Mouse (Mus musculus) hindbrain, embryonic 10.5 days (tissue): ENCODE data around the gene Gm20538. TPM values are rescaled to one million over a fixed set of nuclear protein-coding genes. Genes with fewer than 3 reads are reported as not detected.

Source experiments
- DNase-seq: peaks from one replicate; pipeline ENCODE4 v3.0.0-alpha.2; 2017; ENCODE audit warnings: low spot score
- H3K27ac ChIP-seq: fragments of 300-500 bp; sonication (generic); 2 replicates; pipeline ENCODE4 v1.5.1; 2016; ENCODE audit warnings: mild to moderate bottlenecking, moderate library complexity
- H3K27me3 ChIP-seq: fragments of 300-500 bp; sonication (generic); 2 replicates; pipeline ENCODE4 v1.6.1; 2016; ENCODE audit warnings: mild to moderate bottlenecking; ENCODE audit not compliant: poor library complexity, insufficient read depth, severe bottlenecking
- H3K36me3 ChIP-seq: fragments of 300-500 bp; sonication (generic); 2 replicates; pipeline ENCODE4 v1.6.1; 2016; ENCODE audit warnings: mild to moderate bottlenecking, moderate library complexity
- H3K4me1 ChIP-seq: fragments of 300-500 bp; sonication (generic); replicated peaks from 2 replicates; pipeline ENCODE4 v1.6.1; 2016; ENCODE audit warnings: mild to moderate bottlenecking
- H3K4me3 ChIP-seq: fragments of 300-500 bp; sonication (generic); 2 replicates; pipeline ENCODE4 v1.5.1; 2016; ENCODE audit warnings: mild to moderate bottlenecking, moderate library complexity
- H3K9me3 ChIP-seq: fragments of 300-500 bp; sonication (generic); 2 replicates; pipeline ENCODE4 v1.6.1; 2016; ENCODE audit warnings: mild to moderate bottlenecking, moderate library complexity
- WGBS: fragments of 180-500 bp; shearing (Covaris S2); methylation state at CpG from one replicate; pipeline ENCODE4 v1.1.7; 2016; 5-methylcytosine and 5-hydroxymethylcytosine counted together
- polyA plus RNA-seq: library from polyadenylated mRNA; unstranded; fragments of >200 nt; fragmentation: Nextera tagmentation; extraction: Ambion mirVana; gene quantifications from 2 replicates; pipeline ENCODE4 v1.2.1, GENCODE M21; 2016

Gm20538 gene
- polyA plus RNA-seq, 1 experiment from 2014 or later = not detected

- Histone ChIP-seq H3K4me1 (peaks cover 51% of the 10 kb centered on the region), H3K9me3 (no peaks in the 10 kb centered on the region), H3K27me3 (peaks cover 98% of the 10 kb centered on the region), H3K36me3 (no peaks in the 10 kb centered on the region), H3K27ac (no peak overlapping the region), H3K4me3 (no peak overlapping the region)
- 45% methylated on average over 12 of the region's 12 CpGs for WGBS
- DNase-seq = peak; percentile 24
Measured at GRCm38 (mm10) chr19:44517996-44518768, 34.4 kb downstream of the Gm20538 start.

- no peaks in the 10 kb centered on the region for H3K9me3 ChIP-seq
- WGBS = 27% methylated on average over 6 of the region's 6 CpGs
- no peak overlapping the region for H3K4me3 ChIP-seq
- peak overlapping the region; percentile 62 for H3K27ac ChIP-seq
- H3K36me3 ChIP-seq = no peaks in the 10 kb centered on the region
- DNase-seq = no peak
- peaks cover 100% of the 10 kb centered on the region for H3K27me3 ChIP-seq
- peaks cover 74% of the 10 kb centered on the region for H3K4me1 ChIP-seq
Measured at GRCm38 (mm10) chr19:44515769-44516168, 36.9 kb downstream of the Gm20538 start.

- H3K4me3 ChIP-seq = peak overlapping the region; percentile 12
- peaks cover 84% of the 10 kb centered on the region for H3K4me1 ChIP-seq
- DNase-seq = peak; percentile 64
- 3% methylated on average over 14 of the region's 14 CpGs for WGBS
- no peaks in the 10 kb centered on the region for H3K36me3 ChIP-seq
- no peaks in the 10 kb centered on the region for H3K9me3 ChIP-seq
- H3K27ac ChIP-seq = peak overlapping the region; percentile 62
- peaks cover 100% of the 10 kb centered on the region for H3K27me3 ChIP-seq
Measured at GRCm38 (mm10) chr19:44514521-44515451, 37.8 kb downstream of the Gm20538 start.

GRCm38 (mm10) chr19:44513921-44514482 is 38.6 kb downstream of the Gm20538 start:
- H3K27ac ChIP-seq = peak overlapping the region; percentile 19; the same call in 1 of the 2 replicates
- WGBS = 14% methylated on average over 7 of the region's 7 CpGs
- peaks cover 100% of the 10 kb centered on the region for H3K27me3 ChIP-seq
- no peak for DNase-seq
- H3K36me3 ChIP-seq = no peaks in the 10 kb centered on the region
- peak overlapping the region; percentile 12 for H3K4me3 ChIP-seq
- H3K9me3 ChIP-seq = no peaks in the 10 kb centered on the region
- peaks cover 85% of the 10 kb centered on the region for H3K4me1 ChIP-seq

- DNase-seq = peak; percentile 36
- H3K27ac ChIP-seq = 0 out of 2 replicates have a peak overlapping the region, but pooled peaks have one; percentile 6
- peaks cover 100% of the 10 kb centered on the region for H3K27me3 ChIP-seq
- H3K4me1 ChIP-seq = peaks cover 79% of the 10 kb centered on the region
- H3K9me3 ChIP-seq = no peaks in the 10 kb centered on the region
- H3K36me3 ChIP-seq = no peaks in the 10 kb centered on the region
- WGBS = 8% methylated on average over 11 of the region's 11 CpGs
- no peak overlapping the region for H3K4me3 ChIP-seq
Measured at GRCm38 (mm10) chr19:44513054-44513833, 39.4 kb downstream of the Gm20538 start.

- no peak overlapping the region for H3K27ac ChIP-seq
- H3K27me3 ChIP-seq = peaks cover 100% of the 10 kb centered on the region
- 17% methylated on average over 5 of the region's 5 CpGs for WGBS
- no peaks in the 10 kb centered on the region for H3K9me3 ChIP-seq
- H3K4me1 ChIP-seq = peaks cover 75% of the 10 kb centered on the region
- H3K36me3 ChIP-seq = no peaks in the 10 kb centered on the region
- H3K4me3 ChIP-seq = no peak overlapping the region
- no peak for DNase-seq
Measured at GRCm38 (mm10) chr19:44512601-44513000, 40.0 kb downstream of the Gm20538 start.

- peak overlapping the region; percentile 53 for H3K27ac ChIP-seq
- WGBS = under 1% methylated on average over 66 of the region's 66 CpGs
- H3K36me3 ChIP-seq = no peaks in the 10 kb centered on the region
- peak overlapping the region; percentile 55 for H3K4me3 ChIP-seq
- H3K27me3 ChIP-seq = peaks cover 100% of the 10 kb centered on the region
- H3K9me3 ChIP-seq = no peaks in the 10 kb centered on the region
- DNase-seq = peak; percentile 73
- H3K4me1 ChIP-seq = peaks cover 68% of the 10 kb centered on the region
Measured at GRCm38 (mm10) chr19:44511451-44512231, 41.0 kb downstream of the Gm20538 start.

GRCm38 (mm10) chr19:44510534-44511175 is 42.0 kb downstream of the Gm20538 start:
- H3K36me3 ChIP-seq = no peaks in the 10 kb centered on the region
- H3K4me3 ChIP-seq = peak overlapping the region; percentile 55
- peak; percentile 13 for DNase-seq
- no peaks in the 10 kb centered on the region for H3K9me3 ChIP-seq
- peaks cover 100% of the 10 kb centered on the region for H3K27me3 ChIP-seq
- H3K27ac ChIP-seq = no peak overlapping the region
- peaks cover 63% of the 10 kb centered on the region for H3K4me1 ChIP-seq
- 4% methylated on average over 12 of the region's 12 CpGs for WGBS

- WGBS = 81% methylated on average over 4 of the region's 4 CpGs
- Histone ChIP-seq H3K9me3 (no peaks in the 10 kb centered on the region), H3K36me3 (no peaks in the 10 kb centered on the region), H3K4me3 (no peak overlapping the region), H3K4me1 (peaks cover 7% of the 10 kb centered on the region; the same call in 1 of the 2 replicates), H3K27me3 (peaks cover 100% of the 10 kb centered on the region), H3K27ac (no peak overlapping the region)
- DNase-seq = no peak
Measured at GRCm38 (mm10) chr19:44502741-44503140, 49.9 kb downstream of the Gm20538 start.

- DNase-seq = no peak
- H3K4me1 ChIP-seq = peaks cover 12% of the 10 kb centered on the region; the same call in 1 of the 2 replicates
- WGBS = 85% methylated on average over 6 of the region's 6 CpGs
- no peak overlapping the region for H3K4me3 ChIP-seq
- no peaks in the 10 kb centered on the region for H3K9me3 ChIP-seq
- H3K27me3 ChIP-seq = peaks cover 100% of the 10 kb centered on the region
- no peak overlapping the region for H3K27ac ChIP-seq
- no peaks in the 10 kb centered on the region for H3K36me3 ChIP-seq
Measured at GRCm38 (mm10) chr19:44501925-44502324, 50.7 kb downstream of the Gm20538 start.

GRCm38 (mm10) chr19:44500240-44500639 is 52.4 kb downstream of the Gm20538 start:
- H3K4me3 ChIP-seq = no peak overlapping the region
- no peak overlapping the region for H3K27ac ChIP-seq
- H3K36me3 ChIP-seq = no peaks in the 10 kb centered on the region
- peaks cover 17% of the 10 kb centered on the region; the same call in 1 of the 2 replicates for H3K4me1 ChIP-seq
- WGBS = 57% methylated on average over 5 of the region's 5 CpGs
- no peaks in the 10 kb centered on the region for H3K9me3 ChIP-seq
- no peak for DNase-seq
- peaks cover 100% of the 10 kb centered on the region for H3K27me3 ChIP-seq
